Mouse (Mus musculus) heart, postnatal 10 days (tissue): Measurements from ENCODE around the gene Cdkn1a. TPM values are rescaled to one million over a fixed set of nuclear protein-coding genes. Genes with fewer than 3 reads are reported as not detected.
"Not testable (repeated sequence)": the region's sequence is repeated elsewhere in the genome, so short reads cannot be mapped to it uniquely, and the experiment has no call there.

Experiments
- DNase-seq, 2 experiments: peaks; one replicate each; pipeline ENCODE4 v3.0.0; 2021
- intact Hi-C: fragments of 180-260 bp; cut with DNase I; formaldehyde crosslinking; loops from one replicate; pipeline ENCODE4 v1.15.1; 2025
- total RNA-seq, 2 experiments: library from RNA; stranded (reverse); gene quantifications; 2 replicates each; pipeline ENCODE4 v1.2.3; 2021

Cdkn1a gene
- total RNA-seq, 2 experiments from 2014 or later: 46.2 to 180 TPM

DNA sequence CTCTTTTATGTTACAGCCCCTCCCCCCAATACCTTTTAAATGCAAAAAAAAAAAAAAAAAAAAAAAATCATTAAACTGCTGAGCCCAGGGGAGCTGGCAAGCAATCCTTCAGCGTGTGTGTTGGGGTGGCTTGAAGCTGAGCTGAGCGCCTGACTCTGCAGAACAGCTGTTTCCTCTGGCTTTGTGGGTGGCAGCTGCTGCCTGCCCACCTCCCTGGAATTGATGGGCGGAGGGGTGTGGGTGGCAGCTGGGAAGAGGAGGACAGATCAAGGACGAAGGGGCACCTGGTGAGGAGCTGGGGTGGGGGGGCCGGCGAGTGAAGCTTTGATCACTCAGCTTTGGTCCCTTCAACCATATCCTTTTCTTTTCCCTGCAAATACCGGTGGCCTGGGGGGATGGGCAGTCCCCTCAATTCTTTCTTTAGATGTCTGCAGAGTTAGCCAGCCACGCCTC lies 34.1 kb upstream of the Cdkn1a start:
- intact Hi-C loops: loop anchor here (10.0 kb wide), 1 partner anchor 308 kb away; the partner anchor contains the start of gene Fgd2
- DNase-seq: no peak

DNA sequence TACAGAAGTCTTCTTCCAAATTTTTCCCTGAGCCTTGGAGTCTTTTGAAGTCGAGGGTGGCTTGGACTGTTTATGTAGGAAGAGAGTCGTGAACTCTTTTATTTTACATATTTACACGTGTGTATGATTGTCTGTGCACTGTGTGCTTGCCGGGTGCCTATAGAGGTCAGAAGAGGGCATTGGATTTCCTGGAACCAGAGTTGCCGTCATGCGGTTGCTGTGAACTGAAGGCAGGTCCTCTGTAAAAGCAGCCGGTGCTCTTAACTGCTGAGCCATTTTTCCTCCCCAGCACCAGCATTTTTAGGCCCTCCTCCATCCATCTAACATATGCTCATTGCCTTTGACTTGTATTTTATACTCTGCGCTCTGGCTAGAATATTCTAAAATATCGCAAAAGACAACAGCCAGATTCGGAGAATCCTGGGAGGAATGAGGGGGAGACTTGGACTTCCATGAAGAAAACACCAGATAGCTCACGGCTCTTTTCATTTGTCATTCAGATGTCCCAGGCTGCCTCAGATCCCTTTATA lies 33.4 kb upstream of the Cdkn1a start:
- intact Hi-C loops: loop anchor here (10.0 kb wide), 1 partner anchor 307 kb away; the partner anchor contains the start of gene Fgd2
- no peak for DNase-seq

DNA sequence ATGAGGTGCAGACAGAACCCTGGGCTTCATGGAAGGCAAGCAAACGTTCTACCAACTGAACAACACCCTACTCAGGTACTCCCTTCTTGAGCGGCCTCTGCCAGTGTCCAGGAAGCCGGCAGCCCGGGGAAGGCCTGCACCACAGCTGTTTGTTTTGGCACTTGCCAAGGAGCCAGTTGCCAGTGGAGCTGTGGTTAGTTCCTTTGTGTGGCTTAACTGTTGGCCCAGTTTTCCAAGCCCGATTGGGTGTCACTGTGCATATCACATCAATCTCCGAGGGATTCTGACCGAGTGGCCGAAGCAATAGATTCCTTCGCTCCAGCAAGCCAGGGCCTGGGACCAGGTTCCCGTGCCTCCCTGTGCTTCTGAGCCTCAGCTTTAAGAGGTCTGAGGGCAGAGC lies 32.8 kb upstream of the Cdkn1a start:
- intact Hi-C loops: loop anchor here (10.0 kb wide), 1 partner anchor 307 kb away; the partner anchor contains the start of gene Fgd2
- DNase-seq: peak in 1 of 2 experiments; percentile 46

DNA sequence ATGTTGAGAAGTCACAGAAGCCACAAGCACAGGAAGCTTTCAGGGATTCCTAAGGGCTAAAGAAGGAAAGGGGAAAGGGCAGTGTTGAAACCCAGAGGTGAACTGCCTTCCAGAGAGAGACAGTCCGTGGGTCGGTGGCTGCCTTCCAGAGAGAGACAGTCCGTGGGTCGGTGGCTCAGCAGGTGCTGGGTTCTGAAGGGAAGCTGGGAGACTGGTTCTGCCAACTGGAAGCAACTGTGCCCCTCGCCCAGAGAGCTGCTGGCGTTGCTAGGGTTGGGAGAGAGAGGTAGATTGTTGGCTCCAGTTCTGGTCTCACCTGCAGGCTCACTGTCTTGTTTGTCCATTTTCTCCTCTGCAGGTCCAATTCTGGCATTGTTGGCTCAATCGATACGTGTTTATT lies 32.3 kb upstream of the Cdkn1a start:
- intact Hi-C loops: loop anchor here (10.0 kb wide), 1 partner anchor 306 kb away; the partner anchor contains the start of gene Fgd2
- DNase-seq: no peak

DNA sequence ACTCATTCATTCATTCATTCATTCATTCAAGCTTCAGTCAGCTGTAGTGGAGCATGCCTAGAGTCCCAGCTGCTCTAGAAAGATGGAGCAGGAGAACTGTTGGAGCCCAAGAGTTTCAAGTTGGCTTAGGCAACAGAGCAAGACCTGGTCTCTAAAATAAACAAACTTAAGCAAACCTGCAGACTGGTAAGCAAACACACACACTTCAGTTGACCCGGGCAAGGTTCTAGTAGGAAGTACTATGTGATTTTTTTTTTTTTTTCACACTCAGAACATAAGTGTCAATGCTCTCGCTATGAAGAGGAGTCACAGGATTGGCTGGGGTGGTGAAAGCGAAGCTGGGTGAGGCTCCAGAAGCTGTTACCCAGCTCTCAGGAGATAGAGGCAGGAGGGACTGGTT lies 31.2 kb upstream of the Cdkn1a start:
- intact Hi-C loops: loop anchor here (10.0 kb wide), 1 partner anchor 305 kb away; the partner anchor contains the start of gene Fgd2
- DNase-seq: no peak

DNA sequence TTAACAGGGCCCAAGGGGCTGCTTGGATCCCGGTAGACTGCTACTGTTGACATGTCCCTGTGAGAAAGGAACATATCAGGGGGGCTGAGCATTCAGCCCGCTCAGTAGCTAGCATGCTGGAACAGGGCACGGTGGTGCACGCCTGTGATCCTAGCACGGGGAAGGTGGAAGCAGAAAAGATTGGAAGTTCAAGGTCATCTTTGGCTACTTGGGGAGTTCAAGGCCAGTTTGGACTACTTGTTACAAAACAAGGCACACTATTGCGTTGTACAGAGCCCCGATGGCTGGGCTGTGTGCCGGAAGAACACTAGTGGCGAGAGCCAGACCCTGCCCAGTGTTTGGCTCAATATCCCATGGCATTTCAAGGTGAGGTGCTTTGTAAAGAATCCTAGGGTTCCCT lies 29.8 kb upstream of the Cdkn1a start:
- intact Hi-C loops: no loop called here
- no peak for DNase-seq

DNA sequence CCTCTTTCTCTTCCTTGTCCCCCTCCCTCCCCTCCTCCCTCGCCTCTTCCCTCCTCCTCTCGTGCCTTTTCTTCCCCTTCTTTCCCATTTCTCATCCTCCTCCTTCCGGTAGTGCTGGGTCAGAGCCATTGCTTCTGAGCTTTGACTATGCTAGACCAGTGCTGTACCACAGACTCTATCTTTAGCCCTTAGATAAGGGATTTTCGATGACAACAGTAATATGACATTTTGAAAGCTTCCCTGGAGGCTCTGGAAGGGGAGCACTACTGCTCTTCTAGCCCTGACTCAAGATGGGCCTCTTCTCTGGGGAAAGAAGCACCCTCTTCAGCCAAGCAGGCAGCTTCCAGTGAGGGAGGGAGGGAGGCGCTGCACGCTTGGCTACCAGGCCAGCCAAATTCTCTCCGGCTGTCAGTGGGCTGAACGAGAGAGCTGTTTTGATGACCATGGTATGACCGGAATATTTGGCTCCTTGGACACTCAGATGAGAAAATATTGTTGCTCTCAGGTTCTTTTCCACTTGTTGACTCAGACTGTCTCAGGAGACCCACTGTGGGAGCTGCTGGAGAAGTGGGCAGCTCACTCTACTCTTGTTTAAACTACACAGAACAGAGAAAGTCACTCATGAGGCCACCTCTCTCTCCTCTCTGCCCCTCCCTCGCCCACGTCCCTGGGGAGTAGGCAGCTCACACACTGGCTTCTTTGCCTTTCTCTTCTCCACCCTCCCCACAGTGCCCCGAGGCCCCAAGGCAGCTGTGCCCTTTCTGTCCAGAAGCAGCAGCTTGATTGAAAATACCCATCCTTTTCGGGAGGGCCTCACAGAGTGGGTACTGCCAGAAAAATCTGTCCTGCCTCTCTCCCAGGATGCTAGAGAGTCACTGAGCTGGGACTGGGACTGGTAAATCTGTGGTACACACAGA lies 28.4 kb upstream of the Cdkn1a start:
- DNase-seq: peak; percentile 63 to 66
- intact Hi-C loops: no loop called here

DNA sequence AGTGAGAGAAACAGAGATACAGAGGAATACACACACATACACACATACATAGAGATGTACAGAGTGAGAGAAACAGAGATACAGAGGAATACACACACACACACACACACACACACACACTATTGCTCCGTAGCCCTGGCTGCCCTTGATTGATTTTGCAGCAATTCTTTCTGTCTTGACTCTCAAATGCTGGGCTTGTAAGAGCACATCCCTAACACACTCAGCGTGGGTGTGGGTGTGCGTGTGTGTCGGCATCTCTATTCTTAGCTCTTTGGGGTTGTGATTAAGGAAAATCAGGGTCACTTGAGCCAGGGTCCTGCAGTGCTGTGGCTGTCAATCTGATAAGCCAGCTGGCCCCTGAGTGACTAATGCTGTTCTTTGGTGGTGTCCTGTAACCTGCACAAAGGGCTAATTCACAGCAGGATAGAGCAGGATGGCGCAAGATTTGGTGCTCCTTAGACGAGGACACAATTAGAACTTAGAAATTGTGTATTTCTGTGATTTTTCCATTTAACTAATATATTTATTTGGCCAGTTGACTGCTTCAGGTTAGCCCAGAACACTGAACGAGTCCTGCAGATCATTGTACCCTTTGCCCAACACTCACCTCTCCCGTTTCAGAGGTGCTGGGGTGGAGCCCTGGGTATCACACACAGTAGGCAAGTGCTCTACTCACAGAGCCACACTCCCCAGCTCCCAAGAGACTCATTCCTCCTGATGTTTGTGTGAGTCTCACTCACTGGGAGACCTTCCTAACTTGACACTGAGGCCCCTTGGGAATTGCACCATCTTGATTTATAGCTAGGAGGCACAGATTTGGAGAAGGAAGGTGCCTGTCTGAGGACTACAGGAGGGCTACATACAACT lies 27.4 kb upstream of the Cdkn1a start:
- no peak for DNase-seq
- intact Hi-C loops: no loop called here

DNA sequence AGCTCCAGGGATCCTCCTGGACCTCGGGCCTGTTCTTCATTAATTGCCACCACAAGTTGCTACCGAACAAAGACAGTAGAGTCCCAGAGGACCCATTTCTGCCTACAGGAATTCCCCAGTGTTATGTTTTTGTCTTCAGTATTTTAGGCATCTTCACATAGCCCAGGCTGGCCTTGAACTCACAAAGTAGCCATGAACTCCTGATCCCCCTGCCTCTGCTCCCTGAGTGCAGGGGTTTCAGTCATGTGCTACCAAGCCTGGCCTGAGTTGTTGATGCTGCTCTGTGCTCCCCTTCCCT lies 26.8 kb upstream of the Cdkn1a start:
- no peak for DNase-seq
- intact Hi-C loops: no loop called here

DNA sequence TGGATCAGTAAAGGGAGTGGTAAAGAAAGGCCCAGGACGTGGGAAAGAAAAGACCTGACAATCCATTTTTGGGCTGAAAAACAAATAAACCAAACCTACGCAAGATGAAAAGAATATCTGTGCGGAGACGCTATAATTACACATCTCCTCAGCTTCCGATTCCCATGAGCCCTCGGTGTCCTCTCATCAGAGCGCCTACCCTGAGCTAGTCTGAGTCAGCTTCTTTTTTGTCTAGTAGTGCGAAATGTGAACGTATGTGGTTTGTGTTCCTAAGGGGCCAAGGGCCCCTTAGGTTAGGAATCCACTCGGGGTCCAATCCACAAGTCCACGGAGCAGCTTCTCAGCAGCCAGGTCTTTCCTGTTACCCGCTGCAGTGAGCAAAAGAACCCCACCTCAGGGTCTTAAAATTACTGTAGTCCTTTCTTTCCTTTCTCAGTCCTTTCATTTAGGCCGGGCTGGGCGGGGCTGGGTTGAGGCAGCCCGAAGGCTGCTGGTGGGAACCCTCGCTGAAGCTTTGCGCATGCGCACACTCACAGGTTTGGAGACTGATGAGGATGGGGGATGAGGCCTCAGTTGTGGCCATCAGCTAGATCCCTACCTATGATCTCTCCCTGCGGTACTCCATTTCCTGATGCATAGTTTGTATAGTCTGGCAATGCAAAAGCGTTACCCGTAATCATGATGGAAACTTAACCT lies 25.4 kb upstream of the Cdkn1a start:
- intact Hi-C loops: no loop called here
- no peak for DNase-seq

DNA sequence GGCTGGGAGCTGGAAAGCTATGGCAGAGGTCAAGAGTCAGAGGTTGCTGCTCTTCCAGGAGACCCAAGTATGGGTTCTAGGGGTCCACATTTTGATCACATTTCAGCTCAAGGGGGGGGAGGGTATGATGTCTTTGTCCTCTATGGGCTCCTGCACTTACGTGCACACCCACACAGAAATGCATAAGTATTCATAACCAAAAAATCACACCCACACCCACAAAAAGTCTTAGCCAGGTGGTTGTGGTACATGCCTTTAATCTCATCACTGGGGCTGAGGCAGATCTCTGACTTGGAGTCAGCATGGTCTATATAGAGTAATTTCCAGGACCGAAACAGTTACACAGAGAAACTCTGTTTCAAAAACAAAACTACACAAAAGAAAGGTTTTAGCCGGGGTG lies 24.8 kb upstream of the Cdkn1a start:
- DNase-seq: no peak
- intact Hi-C loops: no loop called here

DNA sequence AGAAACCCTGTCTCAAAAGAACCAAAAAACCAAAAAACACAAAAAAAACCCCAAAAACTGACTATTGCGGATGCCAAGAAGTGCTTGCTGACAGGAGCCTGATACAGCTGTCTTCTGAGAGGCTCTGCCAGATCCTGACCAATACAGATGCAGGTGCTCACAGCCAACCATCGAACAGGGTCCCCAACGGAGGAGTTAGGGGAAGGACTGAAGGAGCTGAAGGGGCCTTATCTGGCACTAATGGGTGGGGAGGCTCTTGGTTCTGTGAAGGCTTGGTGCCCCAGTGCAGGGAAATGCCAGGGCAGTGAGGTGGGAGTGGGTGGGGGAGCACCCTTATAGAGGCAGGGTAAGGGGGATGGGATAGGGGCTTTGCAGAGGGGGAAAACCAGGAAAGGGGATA lies 23.4 kb upstream of the Cdkn1a start:
- intact Hi-C loops, DNase-seq: not testable (repeated sequence)

DNA sequence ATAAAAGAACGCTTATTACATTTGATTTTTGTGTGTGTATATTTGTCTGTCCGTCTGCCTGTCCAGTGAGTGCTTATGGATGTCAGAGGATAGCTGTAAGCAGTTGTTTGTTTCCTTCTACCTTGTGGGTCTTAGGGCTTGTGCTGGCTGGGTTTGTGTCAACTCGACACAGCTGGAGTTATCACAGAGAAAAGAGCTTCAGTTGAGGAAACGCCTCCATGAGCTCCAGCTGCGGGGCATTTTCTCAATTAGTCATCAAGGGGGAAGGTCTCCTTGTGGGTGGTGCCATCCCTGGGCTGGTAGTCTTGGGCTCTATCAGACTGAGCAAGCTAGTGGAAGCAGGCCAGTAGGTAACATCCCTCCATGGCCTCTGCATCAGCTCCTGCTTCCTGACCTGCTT lies 22.9 kb upstream of the Cdkn1a start:
- intact Hi-C loops: no loop called here
- DNase-seq: no peak

DNA sequence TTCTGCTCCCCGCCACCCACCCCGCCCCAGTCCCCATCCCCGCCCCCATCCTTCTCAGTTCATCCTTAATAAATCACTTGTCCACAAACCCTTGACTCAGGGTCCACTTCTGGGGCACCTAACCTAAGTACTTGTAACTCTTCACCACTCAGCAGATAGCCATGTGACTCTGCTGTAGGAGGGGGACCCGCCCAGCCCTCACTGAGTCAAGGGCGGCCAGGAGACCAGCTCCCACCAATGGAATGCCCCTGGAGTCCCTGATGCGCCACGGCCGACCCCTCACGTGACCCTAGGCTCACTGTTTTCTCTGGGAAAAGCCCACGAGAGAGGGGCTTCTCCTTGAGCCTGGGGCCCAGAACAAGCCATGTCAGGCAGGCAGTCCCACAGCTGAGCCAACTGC lies 21.7 kb upstream of the Cdkn1a start:
- intact Hi-C loops: no loop called here
- no peak for DNase-seq

DNA sequence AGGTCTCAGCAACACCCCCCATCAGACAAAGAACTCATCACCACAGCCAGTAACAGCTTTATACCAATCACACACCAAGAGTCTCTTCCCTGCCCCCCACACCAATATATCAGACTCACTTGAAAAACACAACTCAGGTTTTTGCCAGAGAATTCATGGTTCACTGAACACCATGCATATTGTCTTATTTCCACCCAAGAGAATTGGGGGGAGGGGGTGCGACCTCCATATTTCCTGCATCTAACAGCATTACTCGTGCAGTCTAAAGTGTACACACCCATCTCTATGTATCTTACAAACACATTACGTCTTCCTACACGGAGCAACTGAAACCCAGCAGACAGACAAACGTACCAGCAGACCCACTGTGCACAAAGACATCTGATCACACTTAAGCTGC lies 19.0 kb upstream of the Cdkn1a start:
- DNase-seq: no peak
- intact Hi-C loops: no loop called here

DNA sequence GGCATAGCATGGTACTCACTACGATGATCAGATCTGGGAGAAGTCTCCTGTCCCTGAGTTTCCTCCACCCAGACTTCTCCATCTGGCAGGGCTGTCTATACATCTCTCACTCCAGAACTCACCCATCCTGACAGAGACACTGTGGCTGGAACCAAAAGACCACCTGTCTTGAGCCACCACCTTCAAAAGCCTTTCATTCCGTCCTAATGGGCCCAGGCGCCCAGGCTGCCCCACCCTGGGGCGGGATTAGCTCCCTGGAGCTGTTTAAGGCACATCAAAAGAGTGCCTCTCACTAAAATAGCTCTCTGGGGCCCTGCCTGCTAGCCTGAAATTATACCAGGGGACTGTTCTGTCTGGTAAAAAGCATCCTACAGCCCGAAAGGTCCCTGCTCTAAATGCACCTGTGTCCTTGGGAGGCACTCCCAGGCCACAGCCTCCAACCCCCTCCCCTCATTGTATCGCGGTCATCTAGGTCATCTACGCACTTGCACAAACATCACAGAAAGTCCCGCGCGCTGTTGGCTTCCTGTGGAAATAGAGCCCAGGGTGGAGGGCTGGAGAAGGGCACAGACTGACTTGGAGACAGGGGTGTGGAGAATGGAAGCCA lies 18.0 kb upstream of the Cdkn1a start:
- DNase-seq: no peak
- intact Hi-C loops: no loop called here

DNA sequence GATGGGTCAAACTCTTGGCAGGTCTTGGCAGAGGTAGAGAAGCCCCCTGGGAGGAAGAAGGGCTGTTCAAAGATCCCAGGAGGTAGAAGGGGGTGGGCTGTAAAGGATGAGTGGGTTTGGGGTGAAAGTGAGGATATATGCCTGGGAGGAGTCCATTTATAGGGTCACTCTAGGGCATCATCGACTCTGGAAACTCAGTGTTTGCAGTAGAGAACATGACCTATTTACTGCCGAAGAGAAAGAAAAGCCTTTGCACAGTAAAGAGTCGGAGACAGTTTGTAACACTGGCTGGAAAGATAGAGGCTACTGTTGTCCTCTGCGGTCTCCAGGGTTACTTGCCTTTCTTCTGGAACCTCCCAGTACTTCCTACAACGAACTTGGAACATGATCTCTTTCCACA lies 17.5 kb upstream of the Cdkn1a start:
- no peak for DNase-seq
- intact Hi-C loops: no loop called here

DNA sequence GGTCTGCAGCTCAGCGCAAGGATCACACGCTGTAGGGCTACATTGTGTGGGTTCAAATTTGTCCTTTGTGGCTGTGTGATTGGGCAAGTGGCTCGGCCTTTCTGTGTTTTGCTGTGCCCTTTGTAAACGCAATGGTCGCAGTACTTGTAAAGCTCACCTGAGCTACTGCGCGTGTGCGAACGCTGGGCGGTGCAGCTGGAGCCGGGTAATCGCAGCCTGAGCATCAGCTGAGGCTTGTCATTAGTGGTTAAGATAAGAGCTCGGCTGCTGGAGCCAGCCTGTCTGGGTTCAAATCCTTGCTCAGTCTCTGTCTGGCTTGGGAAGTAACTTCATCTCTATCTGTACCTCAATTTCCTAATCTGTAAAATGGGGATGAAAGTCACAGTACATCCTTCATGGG lies 16.7 kb upstream of the Cdkn1a start:
- intact Hi-C loops: no loop called here
- DNase-seq: no peak

DNA sequence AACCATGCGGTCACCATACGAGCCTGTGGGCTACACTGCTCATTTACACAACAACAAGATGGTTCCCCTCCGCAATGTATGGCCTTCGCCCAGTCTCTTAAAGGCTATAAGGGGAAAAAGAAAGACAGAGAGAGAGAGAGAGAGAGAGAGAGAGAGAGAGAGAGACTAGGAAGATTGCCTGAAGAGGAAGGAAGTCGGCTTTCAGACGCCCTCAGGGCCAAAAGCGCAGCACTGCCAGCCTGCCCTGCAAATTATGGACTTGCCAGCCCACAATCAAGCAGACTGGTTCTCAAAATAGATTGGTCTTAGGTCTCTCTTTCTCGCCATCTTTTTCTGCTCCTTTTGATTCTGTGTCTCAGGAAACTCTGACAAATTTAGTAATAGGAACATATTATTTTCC lies 14.5 kb upstream of the Cdkn1a start:
- intact Hi-C loops: no loop called here
- no peak for DNase-seq
